Mouse (Mus musculus): ENCODE data around the gene Fkbp14. TPM values are rescaled to one million over a fixed set of nuclear protein-coding genes. Genes with fewer than 3 reads are reported as not detected.

Gene Fkbp14
- polyA plus RNA-seq, 1 experiment from 2014 or later: 21.0 TPM

GRCm38 (mm10) chr6:54586175-54586574 is 10.9 kb downstream of the Fkbp14 start:
- Histone ChIP-seq H3K9me3 (replicated peaks) (no peaks in the 10 kb centered on the region), H3K4me1 (peaks cover under 1% of the 10 kb centered on the region), H3K4me2 (replicated peaks) (no peak overlapping the region), H3K27me3 (no peaks in the 10 kb centered on the region), H3K36me3 (no peaks in the 10 kb centered on the region; the same call in 1 of the 2 replicates), H3K27ac (no peak overlapping the region), H3K9ac (no peak overlapping the region), H3K4me3 (no peak overlapping the region)
- ATAC-seq (ENCODE audit: low FRiP score): no peak
- WGBS: 31% methylated on average over 2 of the region's 2 CpGs

GRCm38 (mm10) chr6:54573218-54573955 is 23.7 kb downstream of the Fkbp14 start:
- Histone ChIP-seq H3K9ac (no peak overlapping the region), H3K27ac (no peak overlapping the region)

GRCm38 (mm10) chr6:54569776-54570175 is 27.3 kb downstream of the Fkbp14 start:
- H3K9me3 ChIP-seq (replicated peaks): no peaks in the 10 kb centered on the region
- H3K4me3 ChIP-seq: no peak overlapping the region
- WGBS: 24% methylated on average over 7 of the region's 7 CpGs
- H3K9ac ChIP-seq: 0 out of 2 replicates have a peak overlapping the region, but pooled peaks have one; percentile 41
- no peaks in the 10 kb centered on the region for H3K27me3 ChIP-seq
- no peaks in the 10 kb centered on the region for H3K36me3 ChIP-seq
- H3K4me1 ChIP-seq: peaks cover 53% of the 10 kb centered on the region
- H3K27ac ChIP-seq: peak overlapping the region; percentile 57
- ATAC-seq (ENCODE audit: low FRiP score): no peak
- no peak overlapping the region for H3K4me2 ChIP-seq (replicated peaks)

More at GRCm38 (mm10) chr6:54573218-54573955, 23.7 kb downstream of the Fkbp14 start:
- no peak overlapping the region for H3K4me3 ChIP-seq
- H3K9me3 ChIP-seq (replicated peaks): no peaks in the 10 kb centered on the region
- no peaks in the 10 kb centered on the region for H3K36me3 ChIP-seq
- peaks cover 31% of the 10 kb centered on the region for H3K4me1 ChIP-seq
- H3K4me2 ChIP-seq (replicated peaks): no peak overlapping the region
- peaks cover 3% of the 10 kb centered on the region; the same call in 1 of the 2 replicates for H3K27me3 ChIP-seq
- peak; percentile 72 for ATAC-seq (ENCODE audit: low FRiP score)
- WGBS: 24% methylated on average over 6 of the region's 6 CpGs

DNA sequence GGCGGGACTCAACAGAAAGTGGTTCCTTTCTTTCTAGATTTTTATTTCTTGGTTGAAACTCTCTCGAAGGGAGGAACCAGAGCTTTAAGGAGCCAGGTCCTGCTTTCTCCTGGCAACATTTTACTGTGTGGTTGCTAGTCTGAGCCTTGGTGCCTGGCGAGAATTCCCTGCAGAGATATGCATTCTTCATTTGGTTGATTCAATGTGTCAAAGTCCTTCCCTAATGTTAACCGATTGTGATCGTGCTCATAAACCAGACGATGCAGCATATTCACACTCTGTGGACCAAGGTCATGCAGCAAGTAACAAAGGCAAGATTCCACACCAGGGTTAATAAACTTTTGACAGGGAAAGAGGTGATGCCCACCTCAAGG is 30.6 kb downstream of the Fkbp14 start:
- H3K4me1 ChIP-seq: peaks cover 65% of the 10 kb centered on the region

GRCm38 (mm10) chr6:54565665-54566545 is 31.2 kb downstream of the Fkbp14 start, which contains the start of gene Scrn1:
Gene Scrn1, minus strand, starts transcription at chr6:54566489.
- H3K9ac ChIP-seq: peak within 1 kb of the TSS; percentile 73
- peak within 1 kb of the TSS; percentile 64 for H3K4me2 ChIP-seq (replicated peaks)
- no peaks in the 10 kb centered on the region for H3K36me3 ChIP-seq
- H3K9me3 ChIP-seq (replicated peaks): no peaks in the 10 kb centered on the region
- ATAC-seq (ENCODE audit: low FRiP score): peak; percentile 88
- peak within 1 kb of the TSS; percentile 50 for H3K4me3 ChIP-seq
- under 1% methylated on average over 60 of the region's 60 CpGs for WGBS
- no peaks in the 10 kb centered on the region for H3K27me3 ChIP-seq
- H3K27ac ChIP-seq: peak within 1 kb of the TSS; percentile 92
- peaks cover 65% of the 10 kb centered on the region for H3K4me1 ChIP-seq

More for the DNA sequence above, 30.6 kb downstream of the Fkbp14 start:
- H3K4me3 ChIP-seq: peak overlapping the region; percentile 50
- no peaks in the 10 kb centered on the region for H3K9me3 ChIP-seq (replicated peaks)
- peak overlapping the region; percentile 64 for H3K4me2 ChIP-seq (replicated peaks)
- no peaks in the 10 kb centered on the region for H3K27me3 ChIP-seq
- peak overlapping the region; percentile 92 for H3K27ac ChIP-seq
- no peaks in the 10 kb centered on the region for H3K36me3 ChIP-seq
- peak; percentile 13; the same call in 1 of the 2 replicates for ATAC-seq (ENCODE audit: low FRiP score)
- H3K9ac ChIP-seq: peak overlapping the region; percentile 73
- 3% methylated on average over 6 of the region's 6 CpGs for WGBS

DNA sequence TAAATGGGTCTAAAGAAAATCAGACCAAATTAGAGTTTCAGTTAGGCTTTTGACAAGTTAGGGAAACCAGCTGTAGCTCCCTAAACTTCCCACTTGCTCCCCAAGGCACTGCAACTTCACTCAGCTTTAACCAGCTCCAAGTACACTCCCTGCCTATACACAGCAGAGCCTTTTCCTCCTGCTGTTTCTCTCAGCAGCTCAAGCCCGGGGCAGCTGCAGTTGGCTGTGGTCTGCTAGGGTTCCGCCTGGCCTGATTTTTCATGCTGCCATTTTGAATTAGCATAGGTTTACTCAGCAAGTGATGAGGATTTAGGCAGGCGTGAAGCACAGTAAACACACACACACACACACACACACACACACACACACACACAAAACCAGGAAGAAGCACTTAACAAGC is 32.1 kb downstream of the Fkbp14 start:
- peak overlapping the region; percentile 73 for H3K9ac ChIP-seq
- H3K27ac ChIP-seq: peak overlapping the region; percentile 92
- peak overlapping the region; percentile 64 for H3K4me2 ChIP-seq (replicated peaks)
- no peaks in the 10 kb centered on the region for H3K27me3 ChIP-seq
- whole genome bisulfite sequencing: 13% methylated on average over 3 of the region's 3 CpGs
- no peaks in the 10 kb centered on the region for H3K9me3 ChIP-seq (replicated peaks)
- H3K4me1 ChIP-seq: peaks cover 62% of the 10 kb centered on the region
- ATAC-seq (ENCODE audit: low FRiP score): peak; percentile 62
- peak overlapping the region; percentile 50 for H3K4me3 ChIP-seq
- no peaks in the 10 kb centered on the region for H3K36me3 ChIP-seq

- WGBS: 55% methylated on average over 9 of the region's 9 CpGs
- Histone ChIP-seq H3K4me3 (peak overlapping the region; percentile 50), H3K9me3 (replicated peaks) (no peaks in the 10 kb centered on the region), H3K27ac (peak overlapping the region; percentile 92), H3K9ac (peak overlapping the region; percentile 73), H3K36me3 (no peaks in the 10 kb centered on the region), H3K4me2 (replicated peaks) (peak overlapping the region; percentile 64), H3K27me3 (no peaks in the 10 kb centered on the region), H3K4me1 (peaks cover 61% of the 10 kb centered on the region)
- 0 out of 2 replicates have a peak, but pooled peaks have one; percentile 9 for ATAC-seq (ENCODE audit: low FRiP score)
Measured at GRCm38 (mm10) chr6:54564506-54564991, 32.6 kb downstream of the Fkbp14 start.

- no peaks in the 10 kb centered on the region for H3K27me3 ChIP-seq
- H3K9ac ChIP-seq: peak overlapping the region; percentile 18; the same call in 1 of the 2 replicates
- no peak for ATAC-seq (ENCODE audit: low FRiP score)
- H3K27ac ChIP-seq: no peak overlapping the region
- peaks cover 58% of the 10 kb centered on the region for H3K4me1 ChIP-seq
- peak overlapping the region; percentile 64 for H3K4me2 ChIP-seq (replicated peaks)
- 89% methylated on average over 4 of the region's 4 CpGs for WGBS
- H3K4me3 ChIP-seq: no peak overlapping the region
- H3K9me3 ChIP-seq (replicated peaks): no peaks in the 10 kb centered on the region
- H3K36me3 ChIP-seq: no peaks in the 10 kb centered on the region
Measured at GRCm38 (mm10) chr6:54563561-54563960, 33.5 kb downstream of the Fkbp14 start.

DNA sequence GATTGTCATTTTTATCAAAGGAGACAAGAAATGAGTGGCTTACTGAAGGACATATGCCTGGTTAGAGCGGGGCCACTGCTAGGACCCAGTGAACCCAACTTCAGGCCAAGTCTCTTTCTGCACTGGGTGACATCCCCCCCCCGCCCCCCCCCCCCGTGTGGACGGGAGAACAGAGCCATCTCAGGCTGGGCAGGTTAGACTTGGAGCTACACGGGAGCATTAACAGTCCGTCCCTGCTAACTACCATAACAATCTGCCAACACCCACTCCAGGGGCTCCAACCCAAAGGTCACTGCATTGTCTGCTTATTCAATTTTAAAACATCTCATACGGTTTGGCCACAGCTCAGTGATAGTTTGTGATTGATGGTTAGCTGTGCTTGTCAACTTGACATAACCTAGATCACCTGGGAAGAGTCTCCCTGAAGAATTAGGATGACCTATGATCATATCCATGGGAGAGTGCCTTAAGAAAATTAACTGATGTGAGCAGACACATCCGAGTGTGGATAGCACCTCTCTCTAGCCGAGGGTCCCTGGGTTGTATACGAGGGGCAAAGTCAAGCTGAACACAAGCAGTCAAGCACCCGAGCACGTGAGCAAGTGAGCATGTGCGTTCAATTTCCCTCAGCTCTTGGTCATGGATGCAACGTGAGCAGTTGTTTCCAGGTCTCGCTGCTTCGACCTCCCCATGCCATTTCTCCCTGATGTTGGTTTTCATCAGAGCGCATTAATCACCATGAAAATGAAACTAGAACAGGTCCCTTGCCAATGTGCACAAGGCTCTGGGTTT is 34.9 kb downstream of the Fkbp14 start:
- H3K4me2 ChIP-seq (replicated peaks): no peak overlapping the region
- peaks cover 51% of the 10 kb centered on the region for H3K4me1 ChIP-seq
- H3K4me3 ChIP-seq: no peak overlapping the region
- H3K9ac ChIP-seq: no peak overlapping the region
- H3K9me3 ChIP-seq (replicated peaks): no peaks in the 10 kb centered on the region
- 63% methylated on average over 16 of the region's 17 CpGs for WGBS
- no peaks in the 10 kb centered on the region for H3K36me3 ChIP-seq
- no peak overlapping the region for H3K27ac ChIP-seq
- ATAC-seq (ENCODE audit: low FRiP score): no peak
- no peaks in the 10 kb centered on the region for H3K27me3 ChIP-seq

DNA sequence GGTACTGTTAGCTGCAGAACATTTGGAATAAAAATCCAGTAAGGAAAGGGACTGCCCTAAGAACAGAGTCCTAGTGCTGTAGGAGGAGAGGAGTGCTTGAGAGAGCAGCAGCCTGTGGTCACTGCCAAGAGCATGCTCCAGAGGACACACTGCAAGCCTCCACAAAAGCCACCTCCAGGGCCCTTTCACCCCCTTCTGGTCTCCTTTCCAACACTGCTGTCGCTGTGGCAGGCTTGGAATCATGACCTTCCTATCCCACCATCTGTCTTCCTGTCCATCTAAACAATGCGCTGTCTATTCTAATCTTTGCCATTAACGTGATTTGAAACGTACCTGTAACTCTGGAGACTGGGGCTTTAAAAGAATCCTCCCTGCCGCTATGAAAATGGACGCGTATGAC is 38.6 kb downstream of the Fkbp14 start:
- no peak overlapping the region for H3K4me3 ChIP-seq
- H3K36me3 ChIP-seq: no peaks in the 10 kb centered on the region
- H3K9me3 ChIP-seq (replicated peaks): no peaks in the 10 kb centered on the region
- WGBS: 51% methylated on average over 7 of the region's 7 CpGs
- peaks cover 48% of the 10 kb centered on the region for H3K4me1 ChIP-seq
- no peak overlapping the region for H3K9ac ChIP-seq
- no peak overlapping the region for H3K4me2 ChIP-seq (replicated peaks)
- ATAC-seq (ENCODE audit: low FRiP score): no peak
- H3K27ac ChIP-seq: no peak overlapping the region
- no peaks in the 10 kb centered on the region for H3K27me3 ChIP-seq

- no peak overlapping the region for H3K9ac ChIP-seq
- H3K4me3 ChIP-seq: no peak overlapping the region
- H3K27me3 ChIP-seq: no peaks in the 10 kb centered on the region
- WGBS: 91% methylated on average over 7 of the region's 7 CpGs
- H3K4me2 ChIP-seq (replicated peaks): no peak overlapping the region
- no peaks in the 10 kb centered on the region for H3K36me3 ChIP-seq
- no peaks in the 10 kb centered on the region for H3K9me3 ChIP-seq (replicated peaks)
- no peak overlapping the region for H3K27ac ChIP-seq
- ATAC-seq (ENCODE audit: low FRiP score): no peak
- peaks cover 53% of the 10 kb centered on the region for H3K4me1 ChIP-seq
Measured at GRCm38 (mm10) chr6:54557671-54558070, 39.4 kb downstream of the Fkbp14 start.

All from hindbrain, embryonic 12.5 days (tissue).